Mouse (Mus musculus): ENCODE data around the gene Rras2. TPM values are rescaled to one million over a fixed set of nuclear protein-coding genes. Genes with fewer than 3 reads are reported as not detected.

Rras2 gene
- total RNA-seq, 2 experiments from 2014 or later = 3.7 TPM; not detected in 1

DNA sequence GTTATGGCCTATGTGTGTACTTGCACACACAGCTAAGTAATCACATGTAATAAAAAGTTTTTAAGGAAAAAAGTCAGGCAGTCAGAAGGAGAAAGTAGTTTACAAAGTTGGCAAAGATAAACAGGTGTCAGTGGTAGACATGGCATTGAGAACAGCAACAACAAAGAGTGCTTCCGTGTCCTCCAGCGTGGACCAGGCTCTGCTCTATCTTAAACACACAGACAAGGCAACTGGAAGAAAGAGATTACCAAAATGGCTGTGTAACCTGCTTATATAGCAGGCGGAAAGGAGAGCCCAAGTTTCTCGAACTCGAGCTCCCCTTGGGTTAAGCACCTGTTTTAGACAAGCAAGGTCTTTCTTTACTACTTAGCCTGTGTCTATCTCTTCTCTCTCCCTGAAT, 37.3 kb downstream of the Rras2 start:
- no peak for ATAC-seq (replicated peaks; ENCODE audit: low FRiP score, poor library complexity, severe bottlenecking)

DNA sequence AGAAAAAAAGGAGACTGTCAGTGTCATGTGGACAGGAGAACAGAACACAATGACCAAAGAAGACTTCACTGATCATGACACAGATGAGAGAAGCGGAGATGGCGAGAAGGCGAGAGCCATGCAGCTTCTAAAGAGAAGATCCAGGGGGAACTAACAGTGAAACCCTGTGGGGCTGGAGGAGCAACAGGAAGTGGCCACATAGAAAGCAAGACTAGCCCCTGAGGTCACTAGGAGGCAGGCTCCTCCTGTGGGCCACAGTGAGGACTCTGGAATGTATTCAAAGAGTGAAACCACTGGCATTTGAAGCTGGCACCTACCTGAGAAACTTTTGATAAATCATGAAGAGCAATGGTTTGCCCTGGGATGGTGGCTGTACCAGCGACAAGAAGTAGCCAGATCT, 38.2 kb downstream of the Rras2 start:
- no peak for ATAC-seq (replicated peaks; ENCODE audit: low FRiP score, poor library complexity, severe bottlenecking)

GRCm38 (mm10) chr7:114074595-114074994, 43.0 kb downstream of the Rras2 start:
- ATAC-seq (replicated peaks; ENCODE audit: low FRiP score, poor library complexity, severe bottlenecking) = no peak

DNA sequence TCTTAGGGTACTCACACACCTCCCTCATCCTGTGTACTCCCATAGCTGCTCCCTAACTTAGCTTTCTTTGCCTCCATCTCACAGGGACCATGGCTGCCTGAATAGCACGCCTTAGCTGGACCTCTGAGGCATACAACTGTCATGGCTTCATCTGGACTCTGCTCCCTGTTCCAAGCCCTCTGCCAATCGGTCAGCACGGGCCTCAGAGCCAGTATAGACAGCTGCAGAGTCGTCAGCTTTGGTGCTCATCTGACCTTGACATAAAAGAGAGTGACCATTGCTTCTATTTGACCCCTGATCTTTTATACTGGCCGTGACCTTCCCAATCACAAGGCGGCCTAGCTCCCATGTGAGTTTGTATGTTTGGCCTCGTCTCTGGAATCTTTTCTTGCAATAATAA, 43.4 kb downstream of the Rras2 start:
- ATAC-seq (replicated peaks; ENCODE audit: low FRiP score, poor library complexity, severe bottlenecking) = no peak

- ATAC-seq (replicated peaks; ENCODE audit: low FRiP score, poor library complexity, severe bottlenecking) = no peak
Measured at GRCm38 (mm10) chr7:114071851-114072616, 45.5 kb downstream of the Rras2 start.

- no peak for ATAC-seq (replicated peaks; ENCODE audit: low FRiP score, poor library complexity, severe bottlenecking)
Measured at GRCm38 (mm10) chr7:114071395-114071794, 46.2 kb downstream of the Rras2 start.

GRCm38 (mm10) chr7:114070458-114070840, 47.1 kb downstream of the Rras2 start:
- ATAC-seq (replicated peaks; ENCODE audit: low FRiP score, poor library complexity, severe bottlenecking) = no peak

- ATAC-seq (replicated peaks; ENCODE audit: low FRiP score, poor library complexity, severe bottlenecking) = no peak
Measured at GRCm38 (mm10) chr7:114069726-114070457, 47.7 kb downstream of the Rras2 start.

- ATAC-seq (replicated peaks; ENCODE audit: low FRiP score, poor library complexity, severe bottlenecking) = no peak
Measured at GRCm38 (mm10) chr7:114068956-114069533, 48.5 kb downstream of the Rras2 start.

DNA sequence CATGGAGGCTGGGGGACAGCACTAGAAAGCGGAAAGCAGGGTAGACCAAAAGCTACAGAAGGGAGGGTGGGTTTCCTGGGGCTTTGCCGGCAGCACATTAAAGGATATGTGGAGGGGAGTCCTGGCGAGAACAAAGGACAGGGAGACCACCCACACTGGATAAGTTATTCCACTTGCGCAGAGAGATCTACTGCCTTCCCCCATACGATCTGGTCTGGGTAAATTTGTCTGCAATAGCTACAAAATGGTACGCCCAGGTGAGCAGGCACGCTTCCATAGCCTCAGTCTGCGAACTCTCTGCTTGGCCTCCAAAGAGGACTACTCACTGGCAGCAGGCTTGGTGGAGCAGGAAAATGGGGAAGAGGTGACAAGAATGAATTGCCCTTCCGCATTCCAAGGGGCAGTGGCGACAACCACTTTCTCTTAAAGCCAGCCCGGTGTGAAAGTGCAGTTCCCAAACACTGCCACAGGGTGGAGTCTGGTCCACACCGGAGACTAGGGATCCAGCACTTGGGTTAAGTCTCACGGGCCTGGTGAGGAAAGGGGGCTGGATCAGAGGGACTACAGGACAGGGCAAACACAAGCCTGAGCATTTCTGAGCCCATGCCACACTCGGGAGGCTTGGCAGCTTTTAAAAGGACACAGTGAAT, 50.9 kb downstream of the Rras2 start:
- ATAC-seq (replicated peaks; ENCODE audit: low FRiP score, poor library complexity, severe bottlenecking) = 0 out of 2 replicates have a peak, but pooled peaks have one; percentile 55

- no peak for ATAC-seq (replicated peaks; ENCODE audit: low FRiP score, poor library complexity, severe bottlenecking)
Measured at GRCm38 (mm10) chr7:114065407-114066185, 52.0 kb downstream of the Rras2 start.

GRCm38 (mm10) chr7:114063966-114064365, 53.6 kb downstream of the Rras2 start:
- no peak for ATAC-seq (replicated peaks; ENCODE audit: low FRiP score, poor library complexity, severe bottlenecking)

DNA sequence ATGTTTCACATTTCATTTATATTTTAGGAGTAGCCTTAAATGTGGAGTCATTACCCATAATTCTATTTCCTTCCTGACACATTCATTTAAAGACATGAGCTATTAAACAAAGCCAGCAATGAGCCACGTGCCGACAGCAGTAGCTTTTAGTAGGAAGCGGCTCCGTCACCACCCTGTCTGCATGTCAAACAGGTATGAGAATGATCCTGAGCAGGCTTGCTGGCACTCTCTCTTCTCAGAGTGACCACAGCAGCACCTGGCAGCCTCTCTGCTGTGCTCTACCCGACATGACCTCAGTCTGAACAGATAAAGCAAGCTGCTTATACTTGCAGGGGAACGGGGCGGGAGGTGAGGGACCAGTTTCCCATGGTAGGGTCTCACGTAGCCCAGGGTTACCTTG, 54.0 kb downstream of the Rras2 start:
- ATAC-seq (replicated peaks; ENCODE audit: low FRiP score, poor library complexity, severe bottlenecking) = no peak

GRCm38 (mm10) chr7:114062451-114062850, 55.1 kb downstream of the Rras2 start:
- no peak for ATAC-seq (replicated peaks; ENCODE audit: low FRiP score, poor library complexity, severe bottlenecking)

GRCm38 (mm10) chr7:114060445-114060844, 57.1 kb downstream of the Rras2 start:
- ATAC-seq (replicated peaks; ENCODE audit: low FRiP score, poor library complexity, severe bottlenecking) = no peak

DNA sequence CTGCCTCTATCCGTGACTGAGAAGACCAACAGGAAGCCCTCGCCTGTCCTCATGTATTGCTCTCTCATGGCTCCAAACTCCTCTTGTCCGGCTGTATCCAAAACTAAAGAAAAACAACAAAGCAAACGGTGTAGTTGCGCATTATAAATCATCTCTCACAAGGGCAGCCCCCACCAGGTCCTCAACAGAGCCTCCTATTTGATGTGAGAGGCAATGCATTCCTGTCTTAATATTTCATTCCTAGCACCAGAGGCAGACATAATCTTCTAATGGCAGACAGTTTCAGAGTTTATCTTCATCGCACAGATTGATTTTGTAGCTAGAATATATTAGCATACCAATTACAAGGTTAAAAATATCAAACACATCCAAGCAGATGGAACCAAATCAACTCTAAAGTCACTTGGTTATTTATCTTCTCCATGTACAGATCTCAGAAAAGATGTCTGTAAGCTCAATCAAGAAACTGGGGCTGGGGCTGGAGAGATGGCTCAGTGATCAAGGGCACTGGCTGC, 58.6 kb downstream of the Rras2 start:
- ATAC-seq (replicated peaks; ENCODE audit: low FRiP score, poor library complexity, severe bottlenecking) = no peak

DNA sequence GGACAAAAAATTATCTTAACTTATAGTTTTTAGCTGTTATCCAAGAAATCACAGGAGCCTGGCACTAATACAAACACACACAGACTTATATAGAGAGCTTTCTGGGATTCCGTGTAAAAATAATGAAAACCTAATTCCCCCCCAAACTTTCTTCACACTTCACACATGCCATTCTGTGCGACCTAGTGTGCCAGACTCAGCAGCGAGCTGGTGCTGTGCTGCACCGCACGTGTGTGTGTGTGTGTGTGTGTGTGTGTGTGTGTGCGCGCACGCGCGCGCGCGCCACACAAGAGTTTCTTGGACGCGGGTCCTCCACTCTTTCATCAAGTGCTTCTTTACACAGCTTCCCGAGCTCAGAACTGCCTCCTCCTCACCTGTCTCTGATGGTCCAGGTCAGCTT, 59.4 kb downstream of the Rras2 start:
- no peak for ATAC-seq (replicated peaks; ENCODE audit: low FRiP score, poor library complexity, severe bottlenecking)

GRCm38 (mm10) chr7:114053720-114054119, 63.9 kb downstream of the Rras2 start:
- ATAC-seq (replicated peaks; ENCODE audit: low FRiP score, poor library complexity, severe bottlenecking) = no peak

GRCm38 (mm10) chr7:114045814-114046213, 71.8 kb downstream of the Rras2 start:
- ATAC-seq (replicated peaks; ENCODE audit: low FRiP score, poor library complexity, severe bottlenecking) = no peak

All from erythroblast, adult 5-6 weeks (primary cell).